Mouse (Mus musculus): ENCODE data around the gene Gm12166.

The Gm12166 gene

GRCm38 (mm10) chr11:46021850-46022249 is 30.3 kb downstream of the Gm12166 start:
- in situ Hi-C loops (cut with MboI; ENCODE audit: low sequenced_read_pairs): no loop called here

- in situ Hi-C loops (cut with MboI; ENCODE audit: low sequenced_read_pairs): no loop called here
Observed at GRCm38 (mm10) chr11:46020246-46020645, 31.9 kb downstream of the Gm12166 start.

GRCm38 (mm10) chr11:46016061-46016460 is 36.1 kb downstream of the Gm12166 start:
- in situ Hi-C loops (cut with MboI; ENCODE audit: low sequenced_read_pairs): no loop called here

Measured in CH12F3 (cell line).